Mouse (Mus musculus): ENCODE measurements around the gene Msi2. TPM values are rescaled to one million over a fixed set of nuclear protein-coding genes. Genes with fewer than 3 reads are reported as not detected.

Gene Msi2
- total RNA-seq (2023), result 10 to 100 TPM; 11.5 to 15.7 TPM

DNA sequence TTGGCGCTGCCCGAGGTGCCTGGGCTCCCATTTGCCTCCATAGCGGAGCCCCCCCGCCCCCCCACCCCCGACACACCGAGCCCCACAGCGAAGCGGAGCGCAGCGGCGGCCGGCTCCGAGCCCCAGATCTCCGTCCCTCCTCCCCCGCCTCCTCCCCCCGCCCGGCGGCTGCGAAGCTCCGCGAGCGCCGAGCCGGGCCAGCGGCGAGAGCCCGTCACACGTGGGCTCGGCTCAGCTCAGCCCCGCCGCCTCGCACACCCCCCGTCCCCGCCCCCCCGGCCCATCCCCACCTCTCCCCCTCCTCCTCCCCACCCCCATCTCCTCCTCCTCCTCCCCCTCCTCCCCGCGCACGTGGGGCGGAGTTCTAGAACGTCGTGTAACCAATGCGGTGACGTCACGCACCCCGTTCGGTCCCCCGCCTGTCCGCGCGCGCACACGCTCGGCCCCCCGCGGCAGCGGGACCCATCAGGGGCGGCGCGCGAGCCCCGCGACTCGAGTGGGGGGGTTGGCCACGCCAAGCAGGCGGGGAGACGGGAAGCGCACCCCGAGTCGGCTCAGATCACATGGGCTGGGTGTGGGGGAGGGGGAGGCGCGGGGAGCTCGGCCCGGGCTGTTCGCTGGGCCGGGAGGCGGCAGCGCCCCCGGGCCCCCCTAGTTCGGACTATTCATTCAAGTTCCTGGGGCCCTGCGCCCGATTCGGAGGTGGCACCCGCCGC is at the start of gene Msi2:
Gene Msi2, minus strand, starts transcription at position 464 of the 716 bp plus-strand sequence.

DNA sequence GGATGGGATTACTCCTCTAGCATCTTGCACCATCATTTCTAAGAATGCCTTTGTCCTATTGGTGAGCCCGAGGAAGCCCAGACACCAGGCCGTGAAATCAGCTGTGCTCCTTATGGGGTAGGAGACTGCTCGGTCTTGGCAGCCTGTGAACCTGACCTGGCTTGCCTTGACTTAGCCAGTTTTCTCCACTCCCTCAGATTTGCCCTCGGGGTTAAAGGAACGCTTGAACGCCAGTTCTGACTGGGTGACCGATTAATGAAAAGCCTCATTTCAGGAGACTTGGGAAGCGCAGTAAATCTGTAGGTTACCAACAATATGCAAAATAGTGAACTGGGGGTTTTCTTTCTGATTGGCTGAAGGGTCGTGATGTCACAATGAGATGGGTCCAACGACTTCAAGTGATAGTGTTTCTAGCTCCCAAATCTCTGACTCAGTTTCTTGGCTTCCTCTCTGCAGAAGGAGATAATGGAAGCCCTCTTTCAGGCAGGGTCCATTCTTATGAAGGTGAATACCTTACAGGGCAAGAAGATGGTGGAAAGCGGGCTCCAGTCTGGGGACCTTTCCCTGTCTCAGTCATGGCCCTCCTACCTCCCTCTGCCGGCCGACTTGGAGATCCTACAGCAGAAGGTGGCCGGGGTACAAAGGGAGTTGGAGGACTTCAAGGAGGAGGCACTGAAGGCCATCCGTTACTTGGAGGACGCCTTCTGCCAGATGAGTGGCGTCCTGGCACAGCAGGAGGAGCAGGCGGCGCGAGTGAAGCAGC is 424.5 kb downstream of the Msi2 start, which contains the start of gene Ccdc182:
Gene Ccdc182, plus strand, starts transcription at position 428 of the 763 bp plus-strand sequence.

Other genes with a start within 250 kb of the Msi2 start
- gene Akap1, start 146.1 kb upstream of the Msi2 start, total RNA-seq (2023), result 1 to 10 TPM; 3.0 to 3.4 TPM
- gene Scpep1, start 237.0 kb upstream of the Msi2 start, total RNA-seq (2023), result 10 to 100 TPM; 37.1 to 41.7 TPM
- gene Elobl, start 248.4 kb upstream of the Msi2 start, total RNA-seq (2023), result not detected